Mouse (Mus musculus): ENCODE data around the gene Atg16l2. TPM values are rescaled to one million over a fixed set of nuclear protein-coding genes. Genes with fewer than 3 reads are reported as not detected.

Atg16l2 gene
- polyA plus RNA-seq, 1 experiment = 6.6 TPM

DNA sequence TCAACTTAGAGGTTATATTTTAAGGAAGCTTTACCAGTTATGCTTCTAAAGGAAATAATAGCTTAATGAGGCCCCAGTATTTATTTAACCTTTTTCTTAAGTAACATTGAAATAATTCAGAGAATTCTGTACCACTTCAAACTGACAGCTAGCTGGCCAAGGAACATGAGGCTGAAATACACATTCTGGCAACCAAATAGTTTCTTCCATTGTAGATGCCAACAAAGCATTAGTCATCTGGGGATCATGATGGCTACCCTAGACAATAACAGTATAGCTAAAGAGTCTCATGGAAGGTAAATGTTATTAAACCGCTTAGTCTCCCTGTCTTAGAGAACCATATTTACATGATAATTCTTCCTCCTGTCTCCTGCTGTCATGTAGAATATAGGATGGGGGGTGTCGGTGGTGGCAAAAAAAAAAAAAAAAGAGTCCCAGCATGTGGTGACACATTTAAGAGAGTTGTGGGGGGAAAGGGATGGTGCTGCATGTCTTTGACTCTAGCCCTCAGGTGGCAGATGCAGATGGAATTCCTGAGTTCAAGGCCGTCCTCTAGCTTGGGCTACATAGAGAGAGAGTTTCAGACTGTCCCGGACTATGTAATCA is 40.0 kb downstream of the Atg16l2 start:
- Histone ChIP-seq H3K27me3 (ENCODE audit: control insufficient read depth, insufficient read depth, insufficient read length) (no peaks in the 10 kb centered on the region), H3K36me3 (ENCODE audit: control insufficient read depth, insufficient read depth) (peaks cover 7% of the 10 kb centered on the region), H3K4me3 (no peak overlapping the region), H3ac (ENCODE audit: control insufficient read depth, insufficient read length) (no peak overlapping the region), H3K79me2 (ENCODE audit: control insufficient read depth, insufficient read depth) (no peaks in the 10 kb centered on the region), H3K4me2 (ENCODE audit: low read depth) (no peak overlapping the region)
- no peak for TF ChIP-seq E2F4 (IDR thresholded peaks at IDR 0.05; ENCODE audit: insufficient read depth)
- TF ChIP-seq REST (IDR thresholded peaks at IDR 0.05; ENCODE audit: insufficient read depth, insufficient read length) = no peak
- TF ChIP-seq MYOD1 (IDR thresholded peaks at IDR 0.05; ENCODE audit: control insufficient read depth in 1 of 3, insufficient read length in 2 of 3, low read depth in 2 of 3) = no peak

GRCm38 (mm10) chr7:101258482-101258881 is 43.6 kb downstream of the Atg16l2 start:
- Histone ChIP-seq H3K4me3 (no peak overlapping the region), H3K36me3 (ENCODE audit: control insufficient read depth, insufficient read depth) (peaks cover 7% of the 10 kb centered on the region), H3ac (ENCODE audit: control insufficient read depth, insufficient read length) (no peak overlapping the region), H3K79me2 (ENCODE audit: control insufficient read depth, insufficient read depth) (no peaks in the 10 kb centered on the region), H3K27me3 (ENCODE audit: control insufficient read depth, insufficient read depth, insufficient read length) (no peaks in the 10 kb centered on the region), H3K4me2 (ENCODE audit: low read depth) (no peak overlapping the region)
- TF ChIP-seq MYOD1 (IDR thresholded peaks at IDR 0.05; ENCODE audit: control insufficient read depth in 1 of 3, insufficient read length in 2 of 3, low read depth in 2 of 3) (no peak), TCF12 (IDR thresholded peaks at IDR 0.05; ENCODE audit: insufficient read depth, poor library complexity, severe bottlenecking) (no peak), TCF3 (IDR thresholded peaks at IDR 0.05; ENCODE audit: insufficient read length, low read depth) (no peak), POLR2AphosphoS2 (IDR thresholded peaks at IDR 0.05; ENCODE audit: insufficient read length, low read depth) (no peak), REST (IDR thresholded peaks at IDR 0.05; ENCODE audit: insufficient read depth, insufficient read length) (no peak), USF1 (IDR thresholded peaks at IDR 0.05; ENCODE audit: low read depth) (no peak), SRF (IDR thresholded peaks at IDR 0.05; ENCODE audit: control insufficient read depth, insufficient read length, low read depth) (no peak), MYOG (IDR thresholded peaks at IDR 0.05; ENCODE audit: control insufficient read depth in 1 of 3, insufficient read depth in 1 of 3, insufficient read length in 2 of 3, low read depth in 2 of 3) (no peak), E2F4 (IDR thresholded peaks at IDR 0.05; ENCODE audit: insufficient read depth) (no peak), CEBPB (IDR thresholded peaks at IDR 0.05; ENCODE audit: insufficient read depth, poor library complexity, severe bottlenecking) (no peak), MAX (IDR thresholded peaks at IDR 0.05; ENCODE audit: low read depth) (no peak), POLR2A (IDR thresholded peaks at IDR 0.05; ENCODE audit: insufficient read length, low read depth) (no peak)

GRCm38 (mm10) chr7:101253071-101253470 is 49.0 kb downstream of the Atg16l2 start:
- H3K4me3 ChIP-seq = no peak overlapping the region
- H3ac ChIP-seq (ENCODE audit: control insufficient read depth, insufficient read length) = no peak overlapping the region
- peaks cover 8% of the 10 kb centered on the region for H3K36me3 ChIP-seq (ENCODE audit: control insufficient read depth, insufficient read depth)
- H3K79me2 ChIP-seq (ENCODE audit: control insufficient read depth, insufficient read depth) = no peaks in the 10 kb centered on the region
- no peaks in the 10 kb centered on the region for H3K27me3 ChIP-seq (ENCODE audit: control insufficient read depth, insufficient read depth, insufficient read length)
- no peak overlapping the region for H3K4me2 ChIP-seq (ENCODE audit: low read depth)
- no peak for TF ChIP-seq MAX (IDR thresholded peaks at IDR 0.05; ENCODE audit: low read depth)
- no peak for TF ChIP-seq CEBPB (IDR thresholded peaks at IDR 0.05; ENCODE audit: insufficient read depth, poor library complexity, severe bottlenecking)
- no peak for TF ChIP-seq REST (IDR thresholded peaks at IDR 0.05; ENCODE audit: insufficient read depth, insufficient read length)
- no peak for TF ChIP-seq MYOD1 (IDR thresholded peaks at IDR 0.05; ENCODE audit: control insufficient read depth in 1 of 3, insufficient read length in 2 of 3, low read depth in 2 of 3)
- TF ChIP-seq MYOG (IDR thresholded peaks at IDR 0.05; ENCODE audit: control insufficient read depth in 1 of 3, insufficient read depth in 1 of 3, insufficient read length in 2 of 3, low read depth in 2 of 3) = no peak
- no peak for TF ChIP-seq USF1 (IDR thresholded peaks at IDR 0.05; ENCODE audit: low read depth)
- no peak for TF ChIP-seq POLR2AphosphoS2 (IDR thresholded peaks at IDR 0.05; ENCODE audit: insufficient read length, low read depth)
- TF ChIP-seq E2F4 (IDR thresholded peaks at IDR 0.05; ENCODE audit: insufficient read depth) = no peak
- TF ChIP-seq POLR2A (IDR thresholded peaks at IDR 0.05; ENCODE audit: insufficient read length, low read depth) = no peak
- TF ChIP-seq SRF (IDR thresholded peaks at IDR 0.05; ENCODE audit: control insufficient read depth, insufficient read length, low read depth) = no peak
- no peak for TF ChIP-seq TCF3 (IDR thresholded peaks at IDR 0.05; ENCODE audit: insufficient read length, low read depth)

DNA sequence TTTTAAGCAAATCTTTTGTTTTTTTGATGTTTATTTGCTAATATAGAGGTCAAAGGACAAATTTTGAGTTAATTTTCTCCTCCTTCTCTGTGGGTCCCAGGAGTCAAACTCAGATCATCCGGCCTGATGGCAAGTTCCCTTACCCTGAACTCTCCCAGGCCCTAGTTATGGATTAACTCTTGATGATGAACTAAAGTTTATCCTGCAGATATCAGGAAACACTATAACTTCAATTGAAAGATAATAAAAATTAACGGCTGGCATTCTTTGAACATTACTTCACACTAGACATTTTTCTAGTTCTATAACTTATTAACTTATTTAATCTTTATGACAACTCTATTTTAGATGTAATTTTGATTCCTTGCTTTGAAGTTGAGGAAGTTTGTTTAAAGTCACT is 52.9 kb downstream of the Atg16l2 start:
- H3K4me2 ChIP-seq (ENCODE audit: low read depth) = no peak overlapping the region
- TF ChIP-seq POLR2A (IDR thresholded peaks at IDR 0.05; ENCODE audit: insufficient read length, low read depth) = no peak
- TF ChIP-seq MAX (IDR thresholded peaks at IDR 0.05; ENCODE audit: low read depth) = no peak
- TF ChIP-seq CEBPB (IDR thresholded peaks at IDR 0.05; ENCODE audit: insufficient read depth, poor library complexity, severe bottlenecking) = no peak
- TF ChIP-seq REST (IDR thresholded peaks at IDR 0.05; ENCODE audit: insufficient read depth, insufficient read length) = no peak
- TF ChIP-seq POLR2AphosphoS2 (IDR thresholded peaks at IDR 0.05; ENCODE audit: insufficient read length, low read depth) = no peak
- no peak for TF ChIP-seq MYOD1 (IDR thresholded peaks at IDR 0.05; ENCODE audit: control insufficient read depth in 1 of 3, insufficient read length in 2 of 3, low read depth in 2 of 3)
- TF ChIP-seq TCF12 (IDR thresholded peaks at IDR 0.05; ENCODE audit: insufficient read depth, poor library complexity, severe bottlenecking) = no peak
- no peak for TF ChIP-seq E2F4 (IDR thresholded peaks at IDR 0.05; ENCODE audit: insufficient read depth)
- TF ChIP-seq SRF (IDR thresholded peaks at IDR 0.05; ENCODE audit: control insufficient read depth, insufficient read length, low read depth) = no peak
- TF ChIP-seq TCF3 (IDR thresholded peaks at IDR 0.05; ENCODE audit: insufficient read length, low read depth) = no peak
- TF ChIP-seq USF1 (IDR thresholded peaks at IDR 0.05; ENCODE audit: low read depth) = no peak
- no peak for TF ChIP-seq MYOG (IDR thresholded peaks at IDR 0.05; ENCODE audit: control insufficient read depth in 1 of 3, insufficient read depth in 1 of 3, insufficient read length in 2 of 3, low read depth in 2 of 3)
- no peaks in the 10 kb centered on the region for H3K27me3 ChIP-seq (ENCODE audit: control insufficient read depth, insufficient read depth, insufficient read length)
- H3K4me3 ChIP-seq = no peak overlapping the region
- H3K36me3 ChIP-seq (ENCODE audit: control insufficient read depth, insufficient read depth) = peaks cover 8% of the 10 kb centered on the region
- H3K79me2 ChIP-seq (ENCODE audit: control insufficient read depth, insufficient read depth) = no peaks in the 10 kb centered on the region
- H3ac ChIP-seq (ENCODE audit: control insufficient read depth, insufficient read length) = no peak overlapping the region

- Histone ChIP-seq H3K36me3 (ENCODE audit: control insufficient read depth, insufficient read depth) (peaks cover 8% of the 10 kb centered on the region), H3K4me3 (no peak overlapping the region), H3K79me2 (ENCODE audit: control insufficient read depth, insufficient read depth) (no peaks in the 10 kb centered on the region), H3ac (ENCODE audit: control insufficient read depth, insufficient read length) (no peak overlapping the region), H3K4me2 (ENCODE audit: low read depth) (no peak overlapping the region), H3K27me3 (ENCODE audit: control insufficient read depth, insufficient read depth, insufficient read length) (no peaks in the 10 kb centered on the region)
- no peak for TF ChIP-seq MYOD1 (IDR thresholded peaks at IDR 0.05; ENCODE audit: control insufficient read depth in 1 of 3, insufficient read length in 2 of 3, low read depth in 2 of 3)
- TF ChIP-seq POLR2A (IDR thresholded peaks at IDR 0.05; ENCODE audit: insufficient read length, low read depth) = no peak
- TF ChIP-seq REST (IDR thresholded peaks at IDR 0.05; ENCODE audit: insufficient read depth, insufficient read length) = no peak
- TF ChIP-seq MAX (IDR thresholded peaks at IDR 0.05; ENCODE audit: low read depth) = no peak
- TF ChIP-seq E2F4 (IDR thresholded peaks at IDR 0.05; ENCODE audit: insufficient read depth) = no peak
- no peak for TF ChIP-seq TCF3 (IDR thresholded peaks at IDR 0.05; ENCODE audit: insufficient read length, low read depth)
- TF ChIP-seq MYOG (IDR thresholded peaks at IDR 0.05; ENCODE audit: control insufficient read depth in 1 of 3, insufficient read depth in 1 of 3, insufficient read length in 2 of 3, low read depth in 2 of 3) = no peak
- no peak for TF ChIP-seq SRF (IDR thresholded peaks at IDR 0.05; ENCODE audit: control insufficient read depth, insufficient read length, low read depth)
- TF ChIP-seq TCF12 (IDR thresholded peaks at IDR 0.05; ENCODE audit: insufficient read depth, poor library complexity, severe bottlenecking) = no peak
- no peak for TF ChIP-seq POLR2AphosphoS2 (IDR thresholded peaks at IDR 0.05; ENCODE audit: insufficient read length, low read depth)
- TF ChIP-seq USF1 (IDR thresholded peaks at IDR 0.05; ENCODE audit: low read depth) = no peak
- TF ChIP-seq CEBPB (IDR thresholded peaks at IDR 0.05; ENCODE audit: insufficient read depth, poor library complexity, severe bottlenecking) = no peak
Observed at GRCm38 (mm10) chr7:101248760-101249159, 53.3 kb downstream of the Atg16l2 start.

Measured in myocyte (in vitro differentiated cells).